Mouse (Mus musculus): ENCODE results near the gene Rcor2.

Gene Rcor2

GRCm38 (mm10) chr19:7264766-7265331 lies 2.3 kb upstream of the Rcor2 start:
- DNase-seq (ENCODE audit: low spot score), result peak; percentile 63

GRCm38 (mm10) chr19:7265478-7266191 lies 1.5 kb upstream of the Rcor2 start:
- peak; percentile 86 for DNase-seq (ENCODE audit: low spot score)

DNA sequence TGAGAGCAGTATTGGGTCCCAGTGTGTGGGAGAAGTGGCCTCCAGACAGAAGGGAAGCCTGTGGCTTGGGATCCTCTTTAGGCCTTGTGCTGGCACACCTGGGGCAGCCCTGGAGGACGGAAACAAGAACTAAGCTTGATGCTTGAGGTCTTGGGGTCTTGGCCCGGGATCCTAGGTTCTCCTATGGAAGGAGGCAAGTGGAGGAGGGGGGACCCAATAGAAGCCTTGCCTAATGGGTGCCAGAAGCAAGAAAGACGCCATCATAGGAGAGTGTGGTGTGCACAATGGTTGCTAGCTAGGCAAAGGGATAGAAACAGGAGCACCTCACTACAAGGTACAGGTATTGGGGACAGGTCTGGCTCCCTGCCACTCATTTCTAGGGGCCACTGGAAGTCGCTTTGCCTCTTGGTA lies 699 bp upstream of the Rcor2 start:
- DNase-seq (ENCODE audit: low spot score), result peak; percentile 54

DNA sequence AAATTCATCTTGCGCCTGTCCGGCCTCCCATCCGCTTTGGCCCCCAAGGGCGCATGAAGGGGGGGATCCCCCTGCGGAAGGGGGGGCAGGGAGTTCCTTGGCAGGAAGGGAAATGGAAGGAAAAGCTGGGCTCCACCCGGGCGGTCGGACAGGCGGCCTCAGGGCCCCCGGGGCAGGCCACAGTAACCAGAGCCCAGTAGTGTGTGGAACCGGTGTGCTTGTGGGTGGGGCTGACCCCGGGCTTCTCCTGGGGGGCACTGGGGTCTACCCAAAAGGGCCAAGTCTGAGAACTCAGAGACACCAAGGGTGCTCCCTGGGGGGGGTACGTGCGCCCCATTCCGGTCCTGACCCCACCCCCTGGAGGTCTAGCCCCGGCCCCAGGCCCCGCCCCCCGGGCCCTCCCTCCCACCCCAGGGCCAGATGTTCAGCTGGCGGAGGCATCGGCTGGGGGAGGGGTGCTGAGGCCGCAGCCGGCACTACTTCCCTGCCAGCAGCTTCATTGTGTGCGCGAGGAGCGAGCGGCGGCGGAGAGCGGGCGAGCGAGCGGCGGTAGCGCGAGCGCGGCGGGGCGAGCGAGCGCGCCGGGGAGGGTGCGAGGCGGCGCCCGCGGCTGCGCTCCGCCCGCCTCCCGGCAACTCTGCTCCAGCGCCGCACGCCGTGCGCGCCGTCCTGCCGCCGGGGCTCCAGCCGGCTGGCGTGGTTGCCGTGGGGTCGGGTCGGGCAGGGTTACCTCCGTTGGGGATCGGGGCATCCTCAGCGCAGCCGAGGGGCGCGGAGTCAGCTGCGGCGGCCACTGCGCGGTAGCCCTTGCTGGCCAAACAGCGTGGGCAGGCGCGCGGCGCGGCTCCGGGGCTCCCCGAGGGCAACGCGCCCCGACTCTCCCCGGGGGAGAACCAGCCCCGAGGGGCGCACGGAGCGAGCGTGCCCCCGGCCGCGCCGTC lies 926 bp downstream of the Rcor2 start:
- peak; percentile 91 for DNase-seq (ENCODE audit: low spot score)

DNA sequence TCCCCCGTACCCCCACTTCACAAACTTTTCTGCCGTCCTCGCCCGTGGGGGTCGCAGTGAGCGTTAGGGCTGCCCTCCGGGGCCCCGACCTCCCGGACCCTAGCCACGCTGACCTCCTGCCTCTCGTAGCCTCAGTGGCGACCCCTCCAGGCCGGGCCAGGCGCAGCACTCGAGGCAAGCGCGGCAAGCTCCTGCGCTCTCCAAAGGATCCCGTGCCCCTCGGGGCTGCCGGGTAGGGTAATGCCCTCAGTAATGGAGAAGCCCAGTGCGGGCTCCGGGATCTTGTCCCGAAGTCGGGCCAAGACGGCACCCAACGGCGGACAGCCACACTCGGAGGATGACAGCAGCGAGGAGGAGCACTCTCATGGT lies 1.6 kb downstream of the Rcor2 start:
- peak; percentile 92 for DNase-seq (ENCODE audit: low spot score)

GRCm38 (mm10) chr19:7269290-7270044 lies 2.3 kb downstream of the Rcor2 start:
- DNase-seq (ENCODE audit: low spot score), result peak; percentile 54

GRCm38 (mm10) chr19:7273486-7273885 lies 6.4 kb downstream of the Rcor2 start:
- no peak for DNase-seq (ENCODE audit: low spot score)

- DNase-seq (ENCODE audit: low spot score), result no peak
Observed at GRCm38 (mm10) chr19:7274326-7274990, 7.3 kb downstream of the Rcor2 start.

GRCm38 (mm10) chr19:7275131-7275789 lies 8.1 kb downstream of the Rcor2 start:
- DNase-seq (ENCODE audit: low spot score), result no peak

DNA sequence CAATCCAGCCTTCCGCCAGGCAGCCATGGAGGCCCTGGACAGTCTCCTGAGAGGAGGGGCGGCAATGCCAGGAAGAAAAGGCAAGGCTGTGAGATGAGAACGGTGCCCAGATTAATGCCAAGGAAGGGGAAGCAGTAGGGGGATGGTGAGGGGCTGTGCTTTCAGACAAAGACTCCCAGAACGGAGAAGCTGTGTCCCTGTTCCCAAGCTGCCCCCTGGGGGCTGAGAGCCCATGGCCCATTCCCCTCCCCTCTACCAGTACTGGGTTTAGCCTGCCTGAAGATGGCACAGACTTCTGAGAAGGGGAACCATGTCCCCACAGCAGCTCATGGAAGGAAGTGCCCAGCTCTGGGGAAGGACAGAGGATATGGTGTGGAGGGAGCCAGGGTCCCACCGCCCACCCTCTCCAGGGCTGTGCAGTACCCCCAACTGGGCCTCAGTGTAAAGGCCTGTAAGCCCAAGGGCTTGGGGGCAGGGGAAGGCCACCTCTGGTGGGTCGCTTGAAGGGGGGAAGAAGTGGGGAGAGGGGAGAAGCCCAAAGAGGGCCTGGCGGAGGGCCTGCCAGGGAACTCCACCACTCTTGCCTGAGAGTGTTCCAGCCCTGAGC lies 9.0 kb downstream of the Rcor2 start:
- DNase-seq (ENCODE audit: low spot score), result no peak

DNA sequence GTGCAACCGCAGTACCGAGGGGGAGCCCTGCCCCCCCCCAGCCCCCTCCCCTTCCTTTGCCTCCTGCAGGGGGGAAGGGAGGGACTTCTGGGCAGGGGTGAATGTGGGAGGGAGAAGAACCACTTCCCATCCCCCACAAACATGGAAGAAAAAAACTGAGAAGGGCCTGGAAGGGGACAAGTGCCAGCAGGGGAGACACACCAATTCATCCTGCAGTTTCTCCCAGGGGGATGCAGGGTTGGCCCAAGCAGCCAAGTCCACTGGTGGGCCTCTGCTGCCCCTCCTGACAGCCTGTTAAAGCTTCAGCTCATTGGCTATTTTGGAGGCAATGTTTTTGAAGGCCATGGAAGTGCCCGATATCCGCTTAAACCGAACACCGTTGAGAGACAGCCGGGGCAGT lies 9.7 kb downstream of the Rcor2 start:
- peak; percentile 35 for DNase-seq (ENCODE audit: low spot score)

- no peak for DNase-seq (ENCODE audit: low spot score)
Observed at GRCm38 (mm10) chr19:7278200-7278906, 11.2 kb downstream of the Rcor2 start.

GRCm38 (mm10) chr19:7279114-7279513 lies 12.0 kb downstream of the Rcor2 start:
- peak; percentile 80 for DNase-seq (ENCODE audit: low spot score)

GRCm38 (mm10) chr19:7280557-7281330 lies 13.6 kb downstream of the Rcor2 start:
- DNase-seq (ENCODE audit: low spot score), result no peak

DNA sequence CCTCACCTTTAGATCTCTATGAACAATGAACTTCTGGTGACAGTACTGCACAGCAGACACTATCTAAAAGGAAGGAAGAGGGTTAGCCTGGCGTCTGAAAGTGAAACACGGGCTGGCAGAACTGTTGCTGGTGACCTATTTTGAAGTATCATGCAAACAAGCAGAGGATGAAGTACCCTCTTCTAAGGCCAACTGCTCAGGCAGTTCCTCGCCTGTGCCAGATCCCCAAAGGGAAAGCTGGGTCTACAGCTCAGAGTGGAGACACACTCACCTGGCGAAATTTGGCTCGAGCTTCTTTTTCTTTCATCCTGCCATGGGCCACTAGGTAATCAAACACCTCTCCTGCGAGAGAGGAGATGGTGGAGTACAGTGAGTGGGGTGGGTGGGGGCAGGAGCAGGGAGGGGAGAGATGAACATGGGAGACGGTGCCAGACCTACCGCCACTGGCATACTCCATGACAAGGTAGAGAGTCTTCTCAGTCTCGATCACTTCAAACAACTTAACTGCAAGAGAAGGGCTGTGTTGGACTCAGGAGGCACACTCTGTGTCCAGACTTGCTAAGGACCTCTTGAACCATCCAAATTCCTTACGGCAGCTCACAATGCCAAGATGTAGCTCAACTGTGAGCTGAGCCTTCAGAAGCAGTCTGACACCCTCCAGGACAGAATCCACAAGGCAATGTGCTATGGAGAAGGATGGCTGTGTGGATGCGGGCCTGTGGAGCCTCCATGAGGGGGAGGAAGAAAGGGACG lies 19.6 kb downstream of the Rcor2 start:
- no peak for DNase-seq (ENCODE audit: low spot score)

- DNase-seq (ENCODE audit: low spot score), result no peak
Observed at GRCm38 (mm10) chr19:7288288-7288687, 21.2 kb downstream of the Rcor2 start.

GRCm38 (mm10) chr19:7289767-7290166 lies 22.6 kb downstream of the Rcor2 start:
- DNase-seq (ENCODE audit: low spot score), result no peak

- DNase-seq (ENCODE audit: low spot score), result no peak
Observed at GRCm38 (mm10) chr19:7291958-7292709, 25.0 kb downstream of the Rcor2 start.
